Mouse (Mus musculus): ENCODE measurements around the gene Ltbp1. TPM values are rescaled to one million over a fixed set of nuclear protein-coding genes. Genes with fewer than 3 reads are reported as not detected.

Ltbp1 gene
- total and polyA plus RNA-seq, 3 experiments = 2.3 to 6.4 (median 2.5) TPM

- Histone ChIP-seq H3K36me3 (replicated peaks in 1 of 2; ENCODE audit: control insufficient read depth in 1 of 2, insufficient read depth in 1 of 2, low read length in 1 of 2) (no peaks in the 10 kb centered on the region), H3K27ac (ENCODE audit: insufficient read depth, low read depth) (no peak overlapping the region), H3K9me3 (replicated peaks; ENCODE audit: low read length) (no peaks in the 10 kb centered on the region), H3K4me2 (ENCODE audit: insufficient read depth, low read depth, poor library complexity, severe bottlenecking) (0 out of 2 replicates have a peak overlapping the region, but pooled peaks have one; percentile 1), H3K9ac (ENCODE audit: insufficient read depth, low read depth) (no peak overlapping the region), H3K27me3 (replicated peaks) (no peaks in the 10 kb centered on the region), H3K4me3 (replicated peaks in 1 of 3; ENCODE audit: low read depth in 2 of 3, low read length in 2 of 3, poor library complexity in 1 of 3) (no peak overlapping the region), H3K4me1 (ENCODE audit: control insufficient read depth in 1 of 2, insufficient read depth in 2 of 2) (peaks cover 10 to 25% of the 10 kb centered on the region in 2 experiments), H3K79me2 (replicated peaks; ENCODE audit: control insufficient read depth, extremely low read depth, insufficient read depth, poor library complexity, severe bottlenecking) (no peaks in the 10 kb centered on the region)
- DNase-seq (ENCODE audit: extremely low read depth) = peak; percentile 45
- dilution Hi-C loops (cut with MboI; ENCODE audit: extremely low pct_ligation_motif_present, extremely low pct_unique_long_range_greater_than_20kb, low sequenced_read_pairs) (no loop called here), in situ Hi-C loops (cut with MboI; ENCODE audit: low pct_ligation_motif_present, low pct_unique_long_range_greater_than_20kb, low sequenced_read_pairs) (no loop called here)
- TF ChIP-seq USF1 (IDR thresholded peaks at IDR 0.05; ENCODE audit: low read depth, low read length) (peak; percentile 37), SMC3 (IDR thresholded peaks at IDR 0.05; ENCODE audit: low read depth, low read length) (peak; percentile 93), ZNF384 (IDR thresholded peaks at IDR 0.05; ENCODE audit: low read depth, low read length) (peak; percentile 68; the same call in 1 of the 2 replicates), BHLHE40 (IDR thresholded peaks at IDR 0.05; ENCODE audit: low read depth, low read length) (0 out of 2 replicates have a peak, but pooled peaks have one; percentile 35), IRF4 (IDR thresholded peaks at IDR 0.05; ENCODE audit: low read depth, low read length) (peak; percentile 36; the same call in 1 of the 2 replicates), MEF2A (IDR thresholded peaks at IDR 0.05; ENCODE audit: borderline replicate concordance, low read depth, low read length) (peak; percentile 23; the same call in 1 of the 2 replicates), SIN3A (IDR thresholded peaks at IDR 0.05; ENCODE audit: low read length) (peak; percentile 45; the same call in 1 of the 2 replicates), RAD21 (IDR thresholded peaks at IDR 0.05; ENCODE audit: low read depth, low read length) (peak; percentile 91), ZKSCAN1 (IDR thresholded peaks at IDR 0.05; ENCODE audit: borderline replicate concordance, low read depth, low read length) (no peak), POLR2A (IDR thresholded peaks at IDR 0.05; ENCODE audit: low read depth, low read length) (no peak), JUND (conservative IDR thresholded peaks at IDR 0.05; ENCODE audit: low read depth, low read length) (peak; percentile 55; the same call in 1 of the 2 replicates), E2F4 (IDR thresholded peaks at IDR 0.05; ENCODE audit: insufficient replicate concordance, low read depth, low read length) (0 out of 2 replicates have a peak, but pooled peaks have one; percentile 50), NELFE (IDR thresholded peaks at IDR 0.05; ENCODE audit: low read depth, low read length) (0 out of 2 replicates have a peak, but pooled peaks have one; percentile 13), HCFC1 (IDR thresholded peaks at IDR 0.05; ENCODE audit: low read depth, low read length) (no peak), MAX (IDR thresholded peaks at IDR 0.05; ENCODE audit: low read length) (no peak), MYC (IDR thresholded peaks at IDR 0.05; ENCODE audit: low read depth, low read length) (0 out of 2 replicates have a peak, but pooled peaks have one; percentile 33), CTCF (conservative IDR thresholded peaks at IDR 0.05 in 1 of 2, IDR thresholded peaks at IDR 0.05 in 1 of 2; ENCODE audit: low read depth in 2 of 2, low read length in 2 of 2) (peak; percentile 12 to 81; a peak in 2 of 4 replicates), ZC3H11A (IDR thresholded peaks at IDR 0.05; ENCODE audit: low read depth, low read length) (peak; percentile 88)
These were observed 401.0 kb downstream of the Ltbp1 start for GRCm38 (mm10) chr17:75406405-75406804.

GRCm38 (mm10) chr17:75416861-75417260 is 411.5 kb downstream of the Ltbp1 start:
- Histone ChIP-seq H3K27ac (ENCODE audit: insufficient read depth, low read depth) (no peak overlapping the region), H3K36me3 (replicated peaks in 1 of 2; ENCODE audit: control insufficient read depth in 1 of 2, insufficient read depth in 1 of 2, low read length in 1 of 2) (no peaks in the 10 kb centered on the region), H3K79me2 (replicated peaks; ENCODE audit: control insufficient read depth, extremely low read depth, insufficient read depth, poor library complexity, severe bottlenecking) (no peaks in the 10 kb centered on the region), H3K4me3 (replicated peaks in 1 of 3; ENCODE audit: low read depth in 2 of 3, low read length in 2 of 3, poor library complexity in 1 of 3) (no peak overlapping the region), H3K9me3 (replicated peaks; ENCODE audit: low read length) (peaks cover 5% of the 10 kb centered on the region), H3K4me2 (ENCODE audit: insufficient read depth, low read depth, poor library complexity, severe bottlenecking) (no peak overlapping the region), H3K9ac (ENCODE audit: insufficient read depth, low read depth) (no peak overlapping the region), H3K4me1 (ENCODE audit: control insufficient read depth in 1 of 2, insufficient read depth in 2 of 2) (peaks cover 3 to 4% of the 10 kb centered on the region in 2 experiments; a peak in 2 of 4 replicates), H3K27me3 (replicated peaks) (no peaks in the 10 kb centered on the region)
- dilution Hi-C loops (cut with MboI; ENCODE audit: extremely low pct_ligation_motif_present, extremely low pct_unique_long_range_greater_than_20kb, low sequenced_read_pairs) (no loop called here), in situ Hi-C loops (cut with MboI; ENCODE audit: low pct_ligation_motif_present, low pct_unique_long_range_greater_than_20kb, low sequenced_read_pairs) (no loop called here)
- TF ChIP-seq USF1 (IDR thresholded peaks at IDR 0.05; ENCODE audit: low read depth, low read length) (no peak), POLR2AphosphoS2 (IDR thresholded peaks at IDR 0.05; ENCODE audit: low read depth, low read length) (no peak), JUND (conservative IDR thresholded peaks at IDR 0.05; ENCODE audit: low read depth, low read length) (no peak), SMC3 (IDR thresholded peaks at IDR 0.05; ENCODE audit: low read depth, low read length) (no peak), NELFE (IDR thresholded peaks at IDR 0.05; ENCODE audit: low read depth, low read length) (no peak), IRF4 (IDR thresholded peaks at IDR 0.05; ENCODE audit: low read depth, low read length) (no peak), CTCF (conservative IDR thresholded peaks at IDR 0.05 in 1 of 2, IDR thresholded peaks at IDR 0.05 in 1 of 2; ENCODE audit: low read depth in 2 of 2, low read length in 2 of 2) (no peak), ZC3H11A (IDR thresholded peaks at IDR 0.05; ENCODE audit: low read depth, low read length) (no peak), UBTF (IDR thresholded peaks at IDR 0.05; ENCODE audit: low read depth, low read length) (no peak)
- no peak for DNase-seq (ENCODE audit: extremely low read depth)

Data from CH12.LX (cell line).